Mouse (Mus musculus) left cerebral cortex, postnatal 25 days (tissue): ENCODE measurements at regions not wholly inside any gene's neighbourhood (a gene's known extent, or its start where the extent isn't known, plus 50 kb on each side); places are given as distances from the start of the nearest gene placed in this dataset.

Experiments used
- DNase-seq, 2 experiments: peaks; one replicate each; pipeline ENCODE4 v3.0.0; 2022; ENCODE audit warnings: low spot score in 2 of 2, mixed read lengths in 1 of 2
- intact Hi-C: fragments of 180-260 bp; cut with DNase I; formaldehyde crosslinking; loops from one replicate; pipeline ENCODE4 v1.15.1; 2025

- intact Hi-C loops: no loop called here
These were observed 210.6 kb downstream of the Csnka2ip start for GRCm38 (mm10) chr16:64391440-64392197.

DNA sequence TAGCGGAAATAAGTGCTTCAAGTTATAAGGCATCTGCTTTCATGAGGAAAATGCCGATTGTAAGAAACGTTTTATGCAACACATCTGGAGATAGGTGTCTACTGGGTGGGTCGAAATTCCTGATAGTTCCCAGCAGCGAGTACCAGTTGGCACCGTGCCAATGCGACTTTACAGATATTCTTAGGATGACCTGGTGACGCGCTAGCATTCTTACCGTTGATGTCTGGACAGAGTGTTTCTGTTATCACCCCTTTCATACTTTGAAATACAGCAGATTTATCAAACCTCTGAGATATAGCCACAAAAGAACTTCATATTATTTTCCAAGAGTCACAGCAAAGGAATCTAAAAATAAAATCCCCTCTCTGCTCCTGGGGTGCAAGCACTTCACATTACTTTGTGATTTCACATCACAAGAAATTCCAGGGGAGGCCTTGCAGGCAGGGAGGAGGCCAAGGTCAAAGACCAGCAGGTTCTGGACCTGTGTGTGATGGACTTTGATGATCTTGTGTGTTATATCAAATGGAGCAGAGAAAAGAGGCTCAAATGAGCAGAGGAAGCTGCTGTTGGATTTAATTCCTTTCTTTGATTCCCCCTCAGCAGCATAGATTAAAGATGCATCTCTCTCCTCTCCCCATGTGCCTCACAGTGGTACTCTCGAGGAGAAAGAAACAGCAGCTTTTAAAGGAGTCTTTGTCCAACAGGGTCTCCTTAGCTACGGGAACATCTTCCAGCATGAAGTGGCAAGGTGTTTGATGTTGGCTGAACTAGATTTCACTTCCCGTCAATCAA is 233.4 kb downstream of the Csnka2ip start:
- no peak for DNase-seq

More at GRCm38 (mm10) chr16:64391440-64392197, 210.6 kb downstream of the Csnka2ip start:
- no peak for DNase-seq

DNA sequence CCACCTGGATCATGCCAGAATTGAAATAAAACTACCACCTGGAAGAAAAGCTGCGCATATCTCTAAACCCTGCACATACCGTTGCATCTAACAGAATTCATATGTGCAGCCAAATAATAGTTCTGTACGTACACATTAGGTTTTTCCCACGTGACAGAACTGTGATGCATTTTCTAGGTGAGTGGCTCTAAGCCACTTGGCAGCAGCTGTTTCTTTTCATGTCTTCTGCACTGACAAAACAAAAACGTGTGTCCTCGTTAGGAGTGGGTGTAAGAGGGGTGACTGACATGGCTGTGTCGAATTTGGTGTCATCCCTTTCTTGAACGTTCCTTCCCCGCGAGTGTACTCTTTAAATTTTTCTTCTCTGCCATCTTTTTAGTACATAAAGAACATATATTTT is 254.3 kb downstream of the Csnka2ip start:
- intact Hi-C loops: no loop called here
- no peak for DNase-seq

More for the DNA sequence above, 233.4 kb downstream of the Csnka2ip start:
- intact Hi-C loops: no loop called here

DNA sequence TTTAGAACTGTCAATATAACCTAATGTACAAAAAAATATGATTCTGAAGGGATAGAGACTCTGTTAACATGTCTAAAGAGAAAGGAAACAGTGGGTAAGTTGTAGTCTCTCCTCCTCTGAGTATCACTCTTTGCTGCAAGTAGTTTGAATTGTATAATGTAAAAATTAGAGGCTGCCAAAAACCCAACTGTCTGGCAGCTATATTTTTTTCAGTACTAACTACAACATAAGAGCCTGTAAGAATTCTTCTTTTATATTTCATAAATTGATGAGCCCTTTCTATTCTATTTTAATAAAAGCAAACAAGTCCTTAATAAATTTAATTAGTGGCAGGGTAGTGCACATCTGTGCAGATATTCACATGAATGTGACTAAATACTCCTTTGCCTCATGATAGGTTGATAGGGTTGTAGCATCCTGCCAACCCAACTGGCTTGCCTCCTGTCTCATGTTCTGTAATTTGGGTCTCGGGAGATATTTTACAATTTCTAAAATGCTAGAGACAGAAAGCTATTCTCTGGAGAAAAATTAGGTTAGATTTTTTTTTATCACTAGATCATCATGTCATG is 269.2 kb downstream of the Csnka2ip start:
- peak in 1 of 2 experiments; percentile 46 for DNase-seq

GRCm38 (mm10) chr16:64332195-64332886 is 269.9 kb downstream of the Csnka2ip start:
- DNase-seq: peak; percentile 14 to 63
- intact Hi-C loops: no loop called here

More for the DNA sequence above, 269.2 kb downstream of the Csnka2ip start:
- intact Hi-C loops: no loop called here

DNA sequence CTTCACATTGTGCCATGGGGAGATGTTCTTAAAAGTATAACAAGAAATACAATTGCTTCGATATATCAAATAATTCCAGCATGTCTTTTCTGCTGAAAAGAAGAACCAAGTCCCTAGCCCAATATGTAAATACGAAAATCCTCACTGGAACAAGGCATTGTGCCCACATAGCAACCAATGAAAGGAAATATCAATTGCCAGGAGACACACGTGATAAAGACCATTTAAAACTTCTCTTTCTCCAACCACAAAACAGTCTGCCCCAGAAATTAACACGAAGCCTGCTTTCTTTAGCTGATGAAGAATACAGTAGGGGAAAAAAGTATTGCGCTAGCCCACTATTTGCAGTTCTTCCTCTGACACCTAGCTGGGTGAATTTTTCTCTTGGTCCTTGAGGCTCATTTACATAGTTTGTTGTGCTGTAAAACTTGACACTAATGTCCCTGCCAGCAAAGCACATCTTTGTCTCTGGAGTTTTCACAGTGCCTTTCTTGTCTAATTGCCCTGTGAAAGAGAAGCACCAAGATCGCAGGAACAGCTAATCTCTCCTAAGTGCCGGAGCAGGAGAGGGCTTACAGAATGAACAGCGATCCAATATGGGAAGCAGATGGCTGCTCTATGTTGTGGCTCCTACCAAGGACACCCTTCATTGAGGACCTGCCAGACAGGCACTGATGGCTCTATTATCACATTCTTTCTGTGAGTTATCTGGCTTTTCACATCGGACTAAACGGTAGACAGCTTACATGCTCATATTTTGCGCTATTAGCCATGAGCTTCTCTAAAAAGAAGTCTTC is 272.7 kb downstream of the Csnka2ip start:
- intact Hi-C loops: no loop called here
- DNase-seq: peak in 1 of 2 experiments; percentile 2

- DNase-seq: no peak
- intact Hi-C loops: no loop called here
These were observed 283.3 kb downstream of the Csnka2ip start for GRCm38 (mm10) chr16:64318796-64319493.

- intact Hi-C loops: no loop called here
- no peak for DNase-seq
These were observed 285.4 kb downstream of the Csnka2ip start for GRCm38 (mm10) chr16:64316831-64317230.

DNA sequence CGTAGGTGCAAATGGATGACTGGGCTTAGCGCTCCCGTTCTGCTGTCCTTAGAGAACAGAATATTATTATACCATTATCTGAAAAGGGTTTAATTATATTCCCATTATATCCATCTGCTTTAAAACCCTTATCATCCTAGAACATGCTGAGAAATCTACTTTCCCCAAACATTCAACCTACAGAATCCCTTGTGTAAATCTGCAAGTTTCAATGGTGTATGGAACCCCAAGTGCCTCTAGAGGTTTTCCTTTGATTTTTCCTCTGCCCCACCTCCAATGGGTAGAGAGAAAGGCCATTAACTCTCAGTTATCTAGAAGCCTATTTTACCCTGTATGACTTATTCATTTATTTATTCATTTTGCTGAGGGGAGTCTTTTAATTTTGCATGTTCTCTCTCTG is 308.7 kb downstream of the Csnka2ip start:
- DNase-seq: no peak
- intact Hi-C loops: no loop called here

DNA sequence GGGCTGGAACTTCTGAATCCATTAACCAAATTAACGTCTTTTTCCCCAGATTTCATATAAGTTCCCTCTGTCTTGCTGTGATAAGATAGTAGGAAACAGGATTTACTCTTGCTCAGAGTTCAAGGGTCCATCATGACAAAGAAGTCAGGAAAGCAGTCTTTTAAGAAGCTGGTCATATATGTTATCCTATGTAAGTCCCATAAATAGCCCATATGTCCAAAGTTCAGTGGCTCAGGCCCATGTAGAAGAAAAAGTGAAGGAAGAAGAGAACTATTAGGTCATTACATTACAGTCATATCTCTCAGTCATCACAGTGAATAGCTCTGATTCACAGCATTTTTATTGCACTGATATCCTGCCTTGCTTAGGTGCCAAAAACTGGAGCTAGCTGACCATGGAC is 316.9 kb downstream of the Csnka2ip start:
- intact Hi-C loops: no loop called here
- DNase-seq: no peak

DNA sequence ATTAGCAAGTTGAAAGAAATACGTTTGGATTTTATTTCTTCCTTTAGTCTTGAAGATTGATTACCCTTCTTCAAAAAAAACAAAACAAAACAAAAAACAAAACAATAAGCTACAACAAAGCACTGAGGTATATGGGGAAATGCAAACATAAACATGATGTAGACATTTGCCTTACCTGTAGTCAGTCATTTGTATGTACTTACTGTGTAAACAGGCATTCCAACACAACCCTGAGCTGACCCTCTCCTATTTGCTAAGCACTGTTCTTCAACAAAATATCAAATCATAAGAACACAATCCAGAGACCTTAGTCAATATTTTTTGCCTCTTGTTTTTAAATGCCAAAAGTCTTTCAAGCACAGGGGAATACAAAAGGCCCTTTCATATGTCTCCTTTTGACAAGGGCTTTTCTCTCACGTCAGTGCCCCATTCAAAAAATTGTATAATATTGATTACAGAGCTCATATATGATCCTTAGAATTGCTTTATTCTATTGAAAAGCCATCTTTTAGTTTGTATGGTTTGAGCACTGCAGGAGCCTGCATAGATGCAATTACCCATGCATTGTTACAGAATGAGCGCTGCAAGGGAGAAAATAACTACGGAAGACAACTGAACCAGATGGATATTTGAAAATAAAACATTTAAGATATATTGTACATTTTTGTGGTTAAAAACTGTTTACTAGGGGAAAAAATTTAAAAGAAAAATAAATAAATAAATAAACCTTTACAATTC is 326.2 kb downstream of the Csnka2ip start:
- intact Hi-C loops: no loop called here
- DNase-seq: no peak

DNA sequence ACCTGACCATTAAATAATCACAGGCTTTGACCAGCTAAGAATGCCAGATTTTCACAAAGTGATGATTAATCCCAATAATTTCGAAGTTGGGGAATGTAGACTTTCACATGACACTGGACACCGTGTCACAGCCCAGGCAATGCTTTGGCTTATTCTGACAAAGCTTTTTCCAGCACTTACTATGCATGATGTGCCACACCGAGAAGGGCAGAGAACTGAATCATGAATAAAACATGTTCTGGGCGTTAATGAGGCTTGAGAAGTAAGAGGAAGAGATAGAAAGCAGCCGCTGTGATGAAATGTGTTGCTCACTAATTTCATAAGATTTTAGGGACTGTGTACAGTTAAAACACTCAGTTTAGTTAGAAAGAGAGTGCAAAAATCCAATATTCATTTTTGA is 326.8 kb downstream of the Csnka2ip start:
- DNase-seq: no peak
- intact Hi-C loops: no loop called here

- intact Hi-C loops: no loop called here
- peak; percentile 12 to 51 for DNase-seq
These were observed 337.1 kb downstream of the Csnka2ip start for GRCm38 (mm10) chr16:64264960-64265736.

- intact Hi-C loops: no loop called here
These were observed 351.1 kb downstream of the Csnka2ip start for GRCm38 (mm10) chr16:64251155-64251554.

GRCm38 (mm10) chr16:64248743-64249142 is 353.5 kb downstream of the Csnka2ip start:
- no peak for DNase-seq
- intact Hi-C loops: no loop called here

More at GRCm38 (mm10) chr16:64251155-64251554, 351.1 kb downstream of the Csnka2ip start:
- DNase-seq: no peak

- intact Hi-C loops: no loop called here
- no peak for DNase-seq
These were observed 356.3 kb downstream of the Csnka2ip start for GRCm38 (mm10) chr16:64245942-64246341.

GRCm38 (mm10) chr16:64224336-64224735 is 360.4 kb upstream of the Epha3 start:
- DNase-seq: no peak
- intact Hi-C loops: no loop called here
